Comparison of ENCODE assay signal across 30 mouse cellular contexts in genomic region chr9:40933323-40933722, GRCm38 (mm10). TPM values are rescaled to one million over a fixed set of nuclear protein-coding genes. Genes with fewer than 3 reads are reported as not detected.
DNase-seq lines count a peak whose midpoint lies in the region; ATAC-seq and TF ChIP-seq lines count a peak whose summit lies in the region.
"Had no signal": no experiment of that assay in that cellular context is flagged by ENCODE, and none has a peak within 500 bp of the region (broad histone marks: within the 10 kb centered on the region; RNA-seq: fewer than 3 reads in every experiment).

No protein-coding gene starts in this region.

- ATAC-seq in CD4-positive, CD25-positive, alpha-beta regulatory T cell, adult 4 months: no peak
- no peak for ATAC-seq in hindbrain, embryonic 16.5 days
- ATAC-seq: activated CD4-positive, CD25-positive, alpha-beta regulatory T cell, adult 4 months; forebrain, embryonic 14.5 days; forebrain, postnatal 0 days; Patski had no signal

- no peak for TF ChIP-seq POLR2A in CH12.LX (IDR thresholded peaks at IDR 0.05; ENCODE audit: low read depth, low read length)
- no peak for TF ChIP-seq POLR2A in myocyte (IDR thresholded peaks at IDR 0.05; ENCODE audit: insufficient read length, low read depth)

- no peak for TF ChIP-seq EP300 in CH12.LX (IDR thresholded peaks at IDR 0.05; ENCODE audit: low read length)

- H3K36me3 ChIP-seq in CH12.LX (replicated peaks in 1 of 2; ENCODE audit: control insufficient read depth in 1 of 2, insufficient read depth in 1 of 2, low read length in 1 of 2) (no peaks in the 10 kb centered on the region), myocyte (ENCODE audit: control insufficient read depth, insufficient read depth) (no peaks in the 10 kb centered on the region)
- H3K36me3 ChIP-seq in hindbrain, embryonic 16.5 days (ENCODE audit: control insufficient read depth, insufficient read depth, low read length): no peaks in the 10 kb centered on the region
- H3K36me3 ChIP-seq: embryonic facial prominence, embryonic 13.5 days; embryonic facial prominence, embryonic 15.5 days; forebrain, embryonic 10.5 days; forebrain, embryonic 12.5 days had no signal

- TF ChIP-seq RAD21 in CH12.LX (IDR thresholded peaks at IDR 0.05; ENCODE audit: low read depth, low read length): no peak

- H3K4me2 ChIP-seq in CH12.LX (ENCODE audit: insufficient read depth, low read depth, poor library complexity, severe bottlenecking) (no peak overlapping the region), myocyte (ENCODE audit: low read depth) (no peak overlapping the region)
- no peak overlapping the region for H3K4me2 ChIP-seq in hindbrain, embryonic 16.5 days (ENCODE audit: low read length)
- H3K4me2 ChIP-seq: embryonic facial prominence, embryonic 13.5 days; embryonic facial prominence, embryonic 15.5 days; forebrain, embryonic 12.5 days had no signal

- H3K27me3 ChIP-seq in CH12.LX (replicated peaks) (no peaks in the 10 kb centered on the region), myocyte (ENCODE audit: control insufficient read depth, insufficient read depth, insufficient read length) (peaks cover 8% of the 10 kb centered on the region)
- H3K27me3 ChIP-seq in hindbrain, embryonic 16.5 days (replicated peaks; ENCODE audit: control insufficient read depth, insufficient read depth, low read length): no peaks in the 10 kb centered on the region
- H3K27me3 ChIP-seq: embryonic facial prominence, embryonic 13.5 days; embryonic facial prominence, embryonic 15.5 days had no signal

- WGBS in hindbrain, embryonic 16.5 days: 62% methylated on average over 3 of the region's 3 CpGs

- H3K4me3 ChIP-seq in CH12.LX (replicated peaks in 1 of 3; ENCODE audit: low read depth in 2 of 3, low read length in 2 of 3, poor library complexity in 1 of 3) (no peak overlapping the region), myocyte (no peak overlapping the region)
- H3K4me3 ChIP-seq in hindbrain, embryonic 16.5 days (ENCODE audit: low read length): no peak overlapping the region
- H3K4me3 ChIP-seq: embryonic facial prominence, embryonic 13.5 days; embryonic facial prominence, embryonic 15.5 days; erythroblast, embryonic 14.5 days; forebrain, embryonic 10.5 days; forebrain, embryonic 12.5 days had no signal

- DNase-seq in CD4-positive, CD25-positive, alpha-beta regulatory T cell, adult 2 months (ENCODE audit: low read depth, low spot score): peak; percentile 3
- peak; percentile 25 for DNase-seq in 3T3-L1 (ENCODE audit: low read depth, low spot score)
- peak; percentile 5 for DNase-seq in CH12.LX (ENCODE audit: extremely low read depth)
- no peak for DNase-seq in adrenal gland, postnatal 4 days (ENCODE audit: low spot score in 2 of 2)
- DNase-seq: adrenal gland, adult 8-10 months; adrenal gland, postnatal 14 days; adrenal gland, postnatal 36 days; cerebellum, adult 11 months; cerebellum, adult 18-20 months; cerebellum, adult 8-10 months; cerebellum, adult 9-11 months; cerebellum, postnatal 14 days; cerebellum, postnatal 36 days; embryo, embryonic 11 days; forebrain, postnatal 0 days had no signal

- H3K4me1 ChIP-seq in CH12.LX (ENCODE audit: control insufficient read depth in 1 of 2, insufficient read depth in 2 of 2): peaks cover 0 to 3% of the 10 kb centered on the region in 2 experiments; a peak in 2 of 4 replicates
- H3K4me1 ChIP-seq in hindbrain, embryonic 16.5 days (ENCODE audit: control insufficient read depth, insufficient read depth, low read depth, low read length): no peaks in the 10 kb centered on the region
- H3K4me1 ChIP-seq: embryonic facial prominence, embryonic 13.5 days; embryonic facial prominence, embryonic 15.5 days had no signal

- no peaks in the 10 kb centered on the region for H3K9me3 ChIP-seq in CH12.LX (replicated peaks; ENCODE audit: low read length)
- H3K9me3 ChIP-seq in hindbrain, embryonic 16.5 days (ENCODE audit: control insufficient read depth, low read length): no peaks in the 10 kb centered on the region
- H3K9me3 ChIP-seq: embryonic facial prominence, embryonic 13.5 days; embryonic facial prominence, embryonic 15.5 days; forebrain, embryonic 10.5 days had no signal

- no peak for TF ChIP-seq CTCF in CH12.LX (conservative IDR thresholded peaks at IDR 0.05 in 1 of 2, IDR thresholded peaks at IDR 0.05 in 1 of 2; ENCODE audit: low read depth in 2 of 2, low read length in 2 of 2)

- no peak overlapping the region for H3ac ChIP-seq in myocyte (ENCODE audit: control insufficient read depth, insufficient read length)

- dilution Hi-C loops in CH12.LX (cut with MboI; ENCODE audit: extremely low pct_ligation_motif_present, extremely low pct_unique_long_range_greater_than_20kb, low sequenced_read_pairs): no loop called here

- no peaks in the 10 kb centered on the region for H3K79me2 ChIP-seq in CH12.LX (replicated peaks; ENCODE audit: control insufficient read depth, extremely low read depth, insufficient read depth, poor library complexity, severe bottlenecking)
- no peaks in the 10 kb centered on the region for H3K79me2 ChIP-seq in myocyte (ENCODE audit: control insufficient read depth, insufficient read depth)

- H3K27ac ChIP-seq in CH12.LX (ENCODE audit: insufficient read depth, low read depth): no peak overlapping the region
- H3K27ac ChIP-seq in hindbrain, embryonic 16.5 days (ENCODE audit: low read depth, low read length): no peak overlapping the region
- H3K27ac ChIP-seq: embryonic facial prominence, embryonic 13.5 days; embryonic facial prominence, embryonic 15.5 days; forebrain, embryonic 10.5 days; forebrain, embryonic 12.5 days had no signal

- in situ Hi-C loops in CH12.LX (cut with MboI; ENCODE audit: low pct_ligation_motif_present, low pct_unique_long_range_greater_than_20kb, low sequenced_read_pairs): no loop called here

- H3K9ac ChIP-seq in CH12.LX (ENCODE audit: insufficient read depth, low read depth): no peak overlapping the region
- H3K9ac ChIP-seq in hindbrain, embryonic 16.5 days (ENCODE audit: low read depth, low read length): no peak overlapping the region
- H3K9ac ChIP-seq: embryonic facial prominence, embryonic 13.5 days; embryonic facial prominence, embryonic 15.5 days; forebrain, embryonic 12.5 days; forebrain, postnatal 0 days had no signal

TF ChIP-seq in CH12.LX, 34 proteins besides CTCF, POLR2A, EP300 and RAD21:
- TF ChIP-seq TCF12 (IDR thresholded peaks at IDR 0.05; ENCODE audit: low read depth, low read length): no peak
- TF ChIP-seq ZNF384 (IDR thresholded peaks at IDR 0.05; ENCODE audit: low read depth, low read length): no peak
- 0 out of 2 replicates have a peak, but pooled peaks have one; percentile 8 for TF ChIP-seq BHLHE40 (IDR thresholded peaks at IDR 0.05; ENCODE audit: low read depth, low read length)

TF ChIP-seq in myocyte, 11 proteins besides CTCF, POLR2A, EP300 and RAD21:
- TF ChIP-seq USF1 (IDR thresholded peaks at IDR 0.05; ENCODE audit: low read depth) (peak; percentile 46), POLR2AphosphoS2 (IDR thresholded peaks at IDR 0.05; ENCODE audit: insufficient read length, low read depth) (no peak)

RNA-seq across cellular contexts. Expression of gene Jhy, which starts 30.6 kb away (rescaled TPM):
- polyA plus RNA-seq in CD4-positive, CD25-positive, alpha-beta regulatory T cell, adult 4 months (2017; shearing (Covaris generic)): not detected
- total RNA-seq in CH12.LX (2012; rRNA removed) (not detected in 2 replicates), CH12.LX (2014; rRNA removed) (not detected in 2 replicates)
- polyA plus RNA-seq in CH12.LX (2012; ENCODE audit: insufficient read length, low read depth) (not detected in 2 replicates), myocyte (2012; fragmentation: generic; extraction: Trizol) (not detected)
- under 1 TPM; 0.23 to 0.25 TPM for total RNA-seq in adrenal gland, postnatal 4 days (2021)
- polyA plus RNA-seq in hindbrain, embryonic 16.5 days (2015; fragmentation: Nextera tagmentation; extraction: Ambion mirVana): 0.97 and 1.3 TPM in 2 replicates
- total RNA-seq: adrenal gland, adult 18-20 months; adrenal gland, postnatal 14 days; adrenal gland, postnatal 36 days; common myeloid progenitor, adult 5-6 weeks; ES-E14; MEL had no signal
- polyA plus RNA-seq: activated CD4-positive, CD25-positive, alpha-beta regulatory T cell, adult 4 months; embryonic facial prominence, embryonic 13.5 days; Patski had no signal

RNA-seq across cellular contexts. Expression of gene Bsx, which starts 59.4 kb away (rescaled TPM):
- polyA plus RNA-seq in CD4-positive, CD25-positive, alpha-beta regulatory T cell, adult 4 months (2017; shearing (Covaris generic)): not detected
- total RNA-seq in CH12.LX (2012; rRNA removed) (not detected in 2 replicates), CH12.LX (2014; rRNA removed) (not detected in 2 replicates)
- polyA plus RNA-seq in CH12.LX (2012; ENCODE audit: insufficient read length, low read depth) (not detected in 2 replicates), myocyte (2012; fragmentation: generic; extraction: Trizol) (not detected)
- total RNA-seq in adrenal gland, postnatal 4 days (2021): under 1 TPM in 1 of 2 experiments, not detected in 1; 0.08 TPM
- not detected in 2 replicates for polyA plus RNA-seq in hindbrain, embryonic 16.5 days (2015; fragmentation: Nextera tagmentation; extraction: Ambion mirVana)
- total RNA-seq: adrenal gland, adult 18-20 months; adrenal gland, adult 8-10 months; adrenal gland, postnatal 14 days; adrenal gland, postnatal 36 days; common myeloid progenitor, adult 5-6 weeks; ES-E14; MEL had no signal
- polyA plus RNA-seq: activated CD4-positive, CD25-positive, alpha-beta regulatory T cell, adult 4 months; embryonic facial prominence, embryonic 13.5 days; embryonic facial prominence, embryonic 15.5 days; erythroblast, embryonic 14.5 days; Patski had no signal

Comparison
In these comparisons a context has a peak if more than half of its experiments do, and no peak if none do; other contexts are left out.
1. DNase-seq: peak in CD4-positive, CD25-positive, alpha-beta regulatory T cell, adult 2 months (single experiment), 3T3-L1 (single experiment) and CH12.LX (single experiment); none in adrenal gland, postnatal 4 days (0 of 2).